Mouse (Mus musculus): ENCODE measurements around the gene Pvalb. TPM values are rescaled to one million over a fixed set of nuclear protein-coding genes. Genes with fewer than 3 reads are reported as not detected.

The Pvalb gene
- 1 to 10 TPM in 1 of 2 experiments, not detected in 1; 1.0 TPM for total RNA-seq (2023)

GRCm38 (mm10) chr15:78206312-78206711, at the start of gene Pvalb:
TSS of gene Pvalb (minus strand) at chr15:78206400.

GRCm38 (mm10) chr15:78244695-78245492, 38.7 kb upstream of the Pvalb start, which contains the start of gene Ncf4:
TSS of gene Ncf4 (plus strand) at chr15:78244801.

GRCm38 (mm10) chr15:78173972-78174886, 32.0 kb downstream of the Pvalb start, which contains the start of gene Ift27:
TSS of gene Ift27 (minus strand) at chr15:78174107.

Other genes with a start within 250 kb of the Pvalb start
- 10 to 100 TPM; 28.0 to 30.9 TPM for gene Foxred2, start 249.7 kb downstream of the Pvalb start, total RNA-seq (2023)
- 10 to 100 TPM; 70.3 to 83.7 TPM for gene Eif3d, start 235.6 kb downstream of the Pvalb start, total RNA-seq (2023)
- gene Cacng2, start 86.4 kb downstream of the Pvalb start, total RNA-seq (2023), result not detected
- 1 to 10 TPM; 8.4 to 8.9 TPM for gene Ift27, start 32.3 kb downstream of the Pvalb start, total RNA-seq (2023)
- gene Ncf4, start 38.4 kb upstream of the Pvalb start, total RNA-seq (2023), result 100 to 1,000 TPM; 692 to 740 TPM
- 10 to 100 TPM; 22.7 to 27.4 TPM for gene Csf2rb2, start 99.3 kb upstream of the Pvalb start, total RNA-seq (2023)
- 100 to 1,000 TPM; 200 to 241 TPM for gene Csf2rb, start 119.4 kb upstream of the Pvalb start, total RNA-seq (2023)
- gene Tex33, start 189.5 kb upstream of the Pvalb start, total RNA-seq (2023), result under 1 TPM in 1 of 2 experiments, not detected in 1; 0.62 TPM
- 10 to 100 TPM; 21.0 to 24.3 TPM for gene Tst, start 199.5 kb upstream of the Pvalb start, total RNA-seq (2023)
- 10 to 100 TPM; 31.1 to 35.0 TPM for gene Mpst, start 200.0 kb upstream of the Pvalb start, total RNA-seq (2023)
- gene Kctd17, start 222.2 kb upstream of the Pvalb start, total RNA-seq (2023), result 10 to 100 TPM in 1 of 2 experiments, 1 to 10 TPM in 1; 9.1 to 11.2 TPM